Mouse (Mus musculus) liver, adult 2 months (tissue): Measurements from ENCODE around the gene Cyp2b13.
"Not testable (repeated sequence)": the region's sequence is repeated elsewhere in the genome, so short reads cannot be mapped to it uniquely, and the experiment has no call there.

ENCODE experiments used
- CTCF ChIP-seq: fragments of 200-500 bp; IDR thresholded peaks from 2 replicates; pipeline ENCODE4 v1.5.1; 2011; ENCODE audit warnings: low read depth, low read length, control low read depth
- POLR2A ChIP-seq: fragments of 200-500 bp; IDR thresholded peaks from 2 replicates; pipeline ENCODE4 v1.6.1; 2011; ENCODE audit warnings: low read length, control low read depth; ENCODE audit not compliant: insufficient read depth; ENCODE audit errors: extremely low read depth

DNA sequence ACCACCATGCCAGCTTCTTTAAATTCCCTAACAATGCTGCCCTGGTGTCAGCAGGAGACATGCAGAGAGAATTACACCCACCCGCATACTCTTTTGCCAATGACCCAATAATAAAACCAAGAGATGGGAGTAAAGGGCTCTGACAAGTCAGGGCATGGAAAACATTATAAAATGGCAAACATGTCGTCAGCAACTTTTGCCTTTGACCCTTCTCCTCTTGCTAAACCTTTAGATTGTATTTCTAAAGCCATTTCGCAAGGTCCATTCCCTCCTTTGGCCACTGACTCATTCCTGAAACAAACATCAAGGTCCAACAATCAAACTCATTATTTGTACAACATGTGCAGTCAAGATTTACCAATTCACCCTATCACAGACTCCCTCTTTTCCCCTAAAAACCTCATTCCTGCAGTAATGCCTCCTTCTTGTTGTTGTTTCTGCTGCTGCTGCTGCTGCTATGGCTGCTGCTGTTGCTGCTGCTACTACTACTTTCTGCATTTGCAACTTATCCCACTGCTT, 41.4 kb upstream of the Cyp2b13 start:
- not testable (repeated sequence) for TF ChIP-seq CTCF, POLR2A
